8 mouse cellular contexts compared by ENCODE assay signal in genomic region chr3:51353325-51354033, GRCm38 (mm10). TPM values are rescaled to one million over a fixed set of nuclear protein-coding genes. Genes with fewer than 3 reads are reported as not detected.
A peak's percentile ranks its signal among the peaks of the same experiment; 100 is the strongest.
DNase-seq lines count a peak whose midpoint lies in the region; ATAC-seq and TF ChIP-seq lines count a peak whose summit lies in the region.
"Had no signal": no experiment of that assay in that cellular context is flagged by ENCODE, and none has a peak within 500 bp of the region (broad histone marks: within the 10 kb centered on the region; RNA-seq: fewer than 3 reads in every experiment).

No protein-coding gene starts in this region.

- H3K36me3 ChIP-seq in hindbrain, postnatal 0 days (ENCODE audit: insufficient read depth, low read length), result no peaks in the 10 kb centered on the region
- H3K36me3 ChIP-seq in hindbrain, embryonic 12.5 days, result no peaks in the 10 kb centered on the region
- H3K36me3 ChIP-seq in CH12.LX (replicated peaks in 1 of 2; ENCODE audit: control insufficient read depth in 1 of 2, insufficient read depth in 1 of 2, low read length in 1 of 2), result no peaks in the 10 kb centered on the region
- H3K36me3 ChIP-seq in liver, embryonic 11.5 days (ENCODE audit: control insufficient read depth, insufficient read depth, low read length), result no peaks in the 10 kb centered on the region
- no peaks in the 10 kb centered on the region for H3K36me3 ChIP-seq in small intestine, adult 2 months (ENCODE audit: control insufficient read depth, insufficient read depth, low read length)
- H3K36me3 ChIP-seq: limb, embryonic 15.5 days had no signal

- 77% methylated on average over 4 of the region's 4 CpGs for WGBS in hindbrain, postnatal 0 days
- 74% methylated on average over 4 of the region's 4 CpGs for WGBS in hindbrain, embryonic 12.5 days
- WGBS in liver, embryonic 11.5 days, result 57% methylated on average over 4 of the region's 4 CpGs
- 61% methylated on average over 4 of the region's 4 CpGs for WGBS in small intestine, adult 2 months

- TF ChIP-seq CTCF in hindbrain, postnatal 0 days (IDR thresholded peaks at IDR 0.05; ENCODE audit: low read depth), result peak; percentile 63
- peak; percentile 74 to 92 for TF ChIP-seq CTCF in CH12.LX (conservative IDR thresholded peaks at IDR 0.05 in 1 of 2, IDR thresholded peaks at IDR 0.05 in 1 of 2; ENCODE audit: low read depth in 2 of 2, low read length in 2 of 2)
- TF ChIP-seq CTCF in small intestine, adult 2 months (IDR thresholded peaks at IDR 0.05; ENCODE audit: extremely low read depth, insufficient read length, insufficient replicate concordance, low read depth, low read length), result peak; percentile 67; the same call in 1 of the 2 replicates

- no peaks in the 10 kb centered on the region for H3K27me3 ChIP-seq in hindbrain, postnatal 0 days (ENCODE audit: insufficient read depth, low read length)
- peaks cover 10% of the 10 kb centered on the region for H3K27me3 ChIP-seq in hindbrain, embryonic 12.5 days
- H3K27me3 ChIP-seq in CH12.LX (replicated peaks), result peaks cover 3% of the 10 kb centered on the region
- H3K27me3 ChIP-seq in liver, embryonic 11.5 days (replicated peaks; ENCODE audit: control insufficient read depth, insufficient read depth, low read length), result no peaks in the 10 kb centered on the region
- H3K27me3 ChIP-seq in small intestine, adult 2 months (ENCODE audit: control insufficient read depth, insufficient read depth, low read length), result no peaks in the 10 kb centered on the region
- H3K27me3 ChIP-seq: limb, embryonic 15.5 days had no signal

- H3K4me3 ChIP-seq in hindbrain, postnatal 0 days (ENCODE audit: low read length), result no peak overlapping the region
- no peak overlapping the region for H3K4me3 ChIP-seq in hindbrain, embryonic 12.5 days
- H3K4me3 ChIP-seq in CH12.LX (replicated peaks in 1 of 3; ENCODE audit: low read depth in 2 of 3, low read length in 2 of 3, poor library complexity in 1 of 3), result no peak overlapping the region
- H3K4me3 ChIP-seq in liver, embryonic 11.5 days (ENCODE audit: low read depth, low read length), result no peak overlapping the region
- no peak overlapping the region for H3K4me3 ChIP-seq in small intestine, adult 2 months (ENCODE audit: low read depth, low read length)
- H3K4me3 ChIP-seq: limb, embryonic 15.5 days had no signal

- H3K9ac ChIP-seq in hindbrain, postnatal 0 days (replicated peaks; ENCODE audit: low read length), result no peak overlapping the region
- H3K9ac ChIP-seq in hindbrain, embryonic 12.5 days, result no peak overlapping the region
- H3K9ac ChIP-seq in CH12.LX (ENCODE audit: insufficient read depth, low read depth), result no peak overlapping the region
- H3K9ac ChIP-seq in liver, embryonic 11.5 days (ENCODE audit: low read depth, low read length), result no peak overlapping the region
- H3K9ac ChIP-seq: limb, embryonic 15.5 days had no signal

- no peak for TF ChIP-seq EP300 in CH12.LX (IDR thresholded peaks at IDR 0.05; ENCODE audit: low read length)

- ATAC-seq in hindbrain, postnatal 0 days, result no peak
- no peak for ATAC-seq in hindbrain, embryonic 12.5 days (ENCODE audit: low FRiP score)
- ATAC-seq in common myeloid progenitor, adult 5-6 weeks (replicated peaks; ENCODE audit: low read depth, poor library complexity, severe bottlenecking), result peak; percentile 76
- peak; percentile 34; the same call in 1 of the 2 replicates for ATAC-seq in liver, embryonic 11.5 days (replicated peaks; ENCODE audit: low FRiP score)

- peak; percentile 78 for TF ChIP-seq RAD21 in CH12.LX (IDR thresholded peaks at IDR 0.05; ENCODE audit: low read depth, low read length)

- in situ Hi-C loops in CH12.LX (cut with MboI; ENCODE audit: low pct_ligation_motif_present, low pct_unique_long_range_greater_than_20kb, low sequenced_read_pairs), result loop anchor here (10.0 kb wide), 1 partner anchor 69 kb away; no protein-coding TSS in a partner anchor

- H3K27ac ChIP-seq in hindbrain, postnatal 0 days, result no peak overlapping the region
- H3K27ac ChIP-seq in hindbrain, embryonic 12.5 days, result no peak overlapping the region
- no peak overlapping the region for H3K27ac ChIP-seq in CH12.LX (ENCODE audit: insufficient read depth, low read depth)
- no peak overlapping the region for H3K27ac ChIP-seq in liver, embryonic 11.5 days (ENCODE audit: low read depth, low read length)
- no peak overlapping the region for H3K27ac ChIP-seq in small intestine, adult 2 months (ENCODE audit: insufficient read depth, low read depth, low read length)
- H3K27ac ChIP-seq: limb, embryonic 15.5 days had no signal

- dilution Hi-C loops in CH12.LX (cut with MboI; ENCODE audit: extremely low pct_ligation_motif_present, extremely low pct_unique_long_range_greater_than_20kb, low sequenced_read_pairs), result no loop called here

- H3K4me1 ChIP-seq in hindbrain, postnatal 0 days (ENCODE audit: insufficient read depth, low read length), result 0 out of 2 replicates have a peak, but pooled peaks cover under 1% of the 10 kb centered on the region
- H3K4me1 ChIP-seq in hindbrain, embryonic 12.5 days, result no peaks in the 10 kb centered on the region; the same call in 1 of the 2 replicates
- peaks cover 4% of the 10 kb centered on the region in 2 experiments for H3K4me1 ChIP-seq in CH12.LX (ENCODE audit: control insufficient read depth in 1 of 2, insufficient read depth in 2 of 2)
- H3K4me1 ChIP-seq in liver, embryonic 11.5 days (replicated peaks; ENCODE audit: control insufficient read depth, insufficient read depth, low read length), result peaks cover 13% of the 10 kb centered on the region
- H3K4me1 ChIP-seq in small intestine, adult 2 months (ENCODE audit: control insufficient read depth, insufficient read depth, insufficient read length, low read length), result no peaks in the 10 kb centered on the region; the same call in 1 of the 2 replicates
- H3K4me1 ChIP-seq: limb, embryonic 15.5 days had no signal

- no peak for TF ChIP-seq POLR2A in CH12.LX (IDR thresholded peaks at IDR 0.05; ENCODE audit: low read depth, low read length)
- no peak for TF ChIP-seq POLR2A in small intestine, adult 2 months (IDR thresholded peaks at IDR 0.05; ENCODE audit: low read depth, low read length)

- no peaks in the 10 kb centered on the region for H3K79me2 ChIP-seq in CH12.LX (replicated peaks; ENCODE audit: control insufficient read depth, extremely low read depth, insufficient read depth, poor library complexity, severe bottlenecking)

- H3K9me3 ChIP-seq in hindbrain, postnatal 0 days (ENCODE audit: low read length), result no peaks in the 10 kb centered on the region
- no peaks in the 10 kb centered on the region for H3K9me3 ChIP-seq in hindbrain, embryonic 12.5 days (replicated peaks)
- no peaks in the 10 kb centered on the region for H3K9me3 ChIP-seq in CH12.LX (replicated peaks; ENCODE audit: low read length)
- H3K9me3 ChIP-seq in liver, embryonic 11.5 days (ENCODE audit: control insufficient read depth, low read length), result no peaks in the 10 kb centered on the region
- H3K9me3 ChIP-seq: limb, embryonic 15.5 days had no signal

- H3K4me2 ChIP-seq in hindbrain, postnatal 0 days (ENCODE audit: low read depth, low read length), result no peak overlapping the region
- no peak overlapping the region for H3K4me2 ChIP-seq in hindbrain, embryonic 12.5 days (replicated peaks)
- H3K4me2 ChIP-seq in CH12.LX (ENCODE audit: insufficient read depth, low read depth, poor library complexity, severe bottlenecking), result no peak overlapping the region
- H3K4me2 ChIP-seq in liver, embryonic 11.5 days, result no peak overlapping the region
- H3K4me2 ChIP-seq: limb, embryonic 15.5 days had no signal

- DNase-seq in hindbrain, postnatal 0 days (ENCODE audit: low spot score), result peak; percentile 40
- DNase-seq in 416B (ENCODE audit: low read depth), result peak; percentile 82
- DNase-seq in CH12.LX (ENCODE audit: extremely low read depth), result no peak
- no peak for DNase-seq in liver, embryonic 11.5 days (ENCODE audit: low spot score)

TF ChIP-seq in CH12.LX, 34 proteins besides CTCF, POLR2A, EP300 and RAD21 (continues in another document):
- no peak for TF ChIP-seq ZMIZ1 (IDR thresholded peaks at IDR 0.05; ENCODE audit: low read depth, low read length)
- no peak for TF ChIP-seq HCFC1 (IDR thresholded peaks at IDR 0.05; ENCODE audit: low read depth, low read length)
- 0 out of 2 replicates have a peak, but pooled peaks have one; percentile 12 for TF ChIP-seq IRF4 (IDR thresholded peaks at IDR 0.05; ENCODE audit: low read depth, low read length)
- TF ChIP-seq ZC3H11A (IDR thresholded peaks at IDR 0.05; ENCODE audit: low read depth, low read length), result peak; percentile 51

RNA-seq across cellular contexts. Expression of gene Elf2, which starts 13.0 kb away (rescaled TPM):
- 47.8 and 56.2 TPM in 2 replicates for total RNA-seq in hindbrain, postnatal 0 days (2014; rRNA removed)
- polyA plus RNA-seq in hindbrain, postnatal 0 days (2015; fragmentation: Nextera tagmentation; extraction: Ambion mirVana), result 31.2 and 32.6 TPM in 2 replicates
- 41.4 and 46.7 TPM in 2 replicates for polyA plus RNA-seq in hindbrain, embryonic 12.5 days (2016; fragmentation: Nextera tagmentation; extraction: Ambion mirVana)
- total RNA-seq in CH12.LX (2012; rRNA removed) (30.5 and 31.2 TPM in 2 replicates), CH12.LX (2014; rRNA removed) (41.2 and 42.8 TPM in 2 replicates)
- 30.1 and 32.2 TPM in 2 replicates for polyA plus RNA-seq in CH12.LX (2012; ENCODE audit: insufficient read length, low read depth)
- 123 and 129 TPM in 2 replicates for total RNA-seq in common myeloid progenitor, adult 5-6 weeks (2017)
- 36.5 and 37.9 TPM in 2 replicates for polyA plus RNA-seq in liver, embryonic 11.5 days (2014; fragmentation: Nextera tagmentation; extraction: Ambion mirVana)
- polyA plus RNA-seq in small intestine, adult 2 months (2012; rRNA removed), result 10.6 and 21.2 TPM in 2 replicates

RNA-seq across cellular contexts. Expression of gene Mgarp, which starts 43.1 kb away (rescaled TPM):
- total RNA-seq in hindbrain, postnatal 0 days (2014; rRNA removed), result 2.8 and 3.1 TPM in 2 replicates
- 2.1 and 3.2 TPM in 2 replicates for polyA plus RNA-seq in hindbrain, postnatal 0 days (2015; fragmentation: Nextera tagmentation; extraction: Ambion mirVana)
- polyA plus RNA-seq in hindbrain, embryonic 12.5 days (2016; fragmentation: Nextera tagmentation; extraction: Ambion mirVana), result 5.0 and 5.3 TPM in 2 replicates
- total RNA-seq in CH12.LX (2012; rRNA removed) (not detected in 2 replicates), CH12.LX (2014; rRNA removed) (not detected in 2 replicates)
- 0.23 TPM in 1 of 2 replicates, not detected in the other for polyA plus RNA-seq in CH12.LX (2012; ENCODE audit: insufficient read length, low read depth)
- total RNA-seq in common myeloid progenitor, adult 5-6 weeks (2017), result not detected in 2 replicates
- polyA plus RNA-seq in liver, embryonic 11.5 days (2014; fragmentation: Nextera tagmentation; extraction: Ambion mirVana), result 4.6 and 5.2 TPM in 2 replicates
- 0.37 TPM in 1 of 2 replicates, not detected in the other for polyA plus RNA-seq in small intestine, adult 2 months (2012; rRNA removed)

RNA-seq across cellular contexts. Expression of gene Ndufc1, which starts 55.3 kb away (rescaled TPM):
- 33.4 and 35.0 TPM in 2 replicates for total RNA-seq in hindbrain, postnatal 0 days (2014; rRNA removed)
- 1,023 and 1,091 TPM in 2 replicates for polyA plus RNA-seq in hindbrain, postnatal 0 days (2015; fragmentation: Nextera tagmentation; extraction: Ambion mirVana)
- polyA plus RNA-seq in hindbrain, embryonic 12.5 days (2016; fragmentation: Nextera tagmentation; extraction: Ambion mirVana), result 692 and 752 TPM in 2 replicates
- total RNA-seq in CH12.LX (2012; rRNA removed), result 213 and 233 TPM in 2 replicates
- total RNA-seq in CH12.LX (2014; rRNA removed), result 206 and 234 TPM in 2 replicates
- polyA plus RNA-seq in CH12.LX (2012; ENCODE audit: insufficient read length, low read depth), result 109 and 159 TPM in 2 replicates
- total RNA-seq in common myeloid progenitor, adult 5-6 weeks (2017), result 22.7 and 50.2 TPM in 2 replicates
- polyA plus RNA-seq in liver, embryonic 11.5 days (2014; fragmentation: Nextera tagmentation; extraction: Ambion mirVana), result 692 and 701 TPM in 2 replicates
- polyA plus RNA-seq in small intestine, adult 2 months (2012; rRNA removed), result 81.3 and 208 TPM in 2 replicates

Comparison
In these comparisons a context has a peak if more than half of its experiments do, and no peak if none do; other contexts are left out.
1. ATAC-seq: peak in common myeloid progenitor, adult 5-6 weeks (single experiment) and liver, embryonic 11.5 days (single experiment); none in hindbrain, postnatal 0 days (single experiment) and hindbrain, embryonic 12.5 days (single experiment).
2. DNase-seq: peak in hindbrain, postnatal 0 days (single experiment) and 416B (single experiment); none in CH12.LX (single experiment) and liver, embryonic 11.5 days (single experiment).
3. Peak in every context shown above with its lines, with median percentiles within 50 percentile points of each other: CTCF ChIP-seq.